Mouse (Mus musculus) kidney, postnatal 25 days (tissue): ENCODE measurements at regions not wholly inside any gene's neighbourhood (a gene's known extent, or its start where the extent isn't known, plus 50 kb on each side); places are given as distances from the start of the nearest gene placed in this dataset.
A peak's percentile ranks its signal among the peaks of the same experiment; 100 is the strongest.

Experiments
- DNase-seq, 2 experiments: peaks; one replicate each; pipeline ENCODE4 v3.0.0; 2021; ENCODE audit warnings: mixed read lengths in 2 of 2

DNA sequence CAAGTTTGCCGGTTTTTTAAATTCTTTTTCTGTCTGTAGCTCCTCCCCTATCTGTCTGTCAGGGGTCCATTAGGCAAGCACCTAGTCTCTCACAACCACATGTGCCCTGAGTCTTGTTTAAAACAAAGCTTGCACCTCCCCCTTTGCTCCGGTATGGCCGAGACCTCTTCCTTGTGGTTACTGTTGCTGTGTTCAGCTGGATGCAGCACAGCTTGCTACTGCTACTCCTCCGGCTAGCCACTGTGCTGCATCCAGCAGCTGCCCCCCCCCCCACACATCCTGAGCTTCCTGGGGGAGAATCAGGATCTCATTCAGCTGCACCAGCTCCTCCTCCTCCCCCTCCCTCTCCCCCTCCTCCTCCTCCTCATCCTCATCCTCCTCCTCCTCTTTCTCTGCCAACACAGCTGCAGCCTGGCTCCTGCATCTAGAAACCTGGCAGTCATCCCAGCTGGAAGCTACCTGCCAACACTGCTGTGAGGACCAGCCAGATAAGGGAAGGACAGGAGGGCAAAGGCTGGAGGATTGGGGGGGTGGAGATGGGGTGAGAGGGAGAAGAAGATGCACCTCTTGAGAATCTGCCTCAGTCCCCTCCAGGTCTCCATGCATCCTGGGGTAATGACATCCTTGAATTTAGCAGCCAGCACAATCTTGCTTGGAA lies 114.8 kb upstream of the Tmem260 start:
- DNase-seq: peak; percentile 49 to 59

- no peak for DNase-seq
Measured at GRCm38 (mm10) chr14:48331623-48332000, 114.3 kb upstream of the Tmem260 start.

- peak; percentile 36 to 65 for DNase-seq
Measured at GRCm38 (mm10) chr14:48332193-48332592, 113.7 kb upstream of the Tmem260 start.

DNA sequence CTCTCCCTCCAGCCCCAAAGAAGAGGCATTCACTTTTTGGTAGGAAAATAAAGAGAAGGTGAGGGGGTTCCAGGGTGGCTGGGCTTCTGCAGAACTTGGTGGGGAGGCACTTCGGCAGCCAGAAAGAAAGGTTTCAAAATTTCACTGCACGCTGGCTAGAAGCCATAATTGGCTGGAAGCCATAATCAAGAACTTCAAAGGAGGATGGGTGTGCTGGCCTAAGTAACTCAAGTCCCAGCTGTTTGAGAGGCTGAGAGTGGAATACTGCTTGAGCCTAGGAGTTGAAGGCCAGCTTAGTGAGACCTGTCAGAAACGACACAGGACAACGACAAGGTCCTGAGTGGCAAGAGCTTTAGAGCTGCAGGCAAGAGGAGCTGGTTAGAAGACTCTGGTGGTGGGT lies 113.3 kb upstream of the Tmem260 start:
- DNase-seq: no peak

DNA sequence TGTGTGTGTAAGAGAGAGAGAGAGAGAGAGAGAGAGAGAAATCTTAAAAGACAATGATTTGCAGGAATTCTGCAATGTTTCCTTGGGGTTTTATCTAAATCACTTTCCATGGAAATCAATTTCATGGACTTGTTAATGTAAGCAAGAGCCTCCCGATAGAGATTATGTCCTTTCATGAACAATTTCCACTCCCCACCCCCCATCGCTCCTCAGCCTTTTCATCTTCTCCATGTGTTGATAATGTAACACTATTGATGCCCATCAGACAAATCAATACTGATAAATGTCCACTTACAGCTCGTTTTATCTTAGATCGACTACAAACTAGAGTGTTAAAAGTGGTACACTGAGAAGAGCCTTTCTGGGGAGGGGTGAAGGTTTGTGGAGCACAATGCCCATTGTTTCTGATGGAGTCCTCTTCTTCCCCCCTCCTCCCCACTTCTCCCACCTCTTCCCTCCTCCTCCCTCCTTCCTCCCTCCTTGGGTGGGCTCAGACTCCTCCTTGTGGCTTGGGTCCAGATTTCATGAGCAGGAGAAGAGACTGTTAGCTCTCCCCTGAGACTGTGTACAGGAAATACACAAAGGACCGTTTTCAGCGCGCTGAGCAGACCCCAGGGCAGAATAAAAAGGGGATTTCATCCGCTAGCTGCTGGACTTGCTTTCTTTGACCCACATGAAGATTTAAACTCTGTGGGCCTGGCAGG lies 111.7 kb upstream of the Tmem260 start:
- DNase-seq: no peak

DNA sequence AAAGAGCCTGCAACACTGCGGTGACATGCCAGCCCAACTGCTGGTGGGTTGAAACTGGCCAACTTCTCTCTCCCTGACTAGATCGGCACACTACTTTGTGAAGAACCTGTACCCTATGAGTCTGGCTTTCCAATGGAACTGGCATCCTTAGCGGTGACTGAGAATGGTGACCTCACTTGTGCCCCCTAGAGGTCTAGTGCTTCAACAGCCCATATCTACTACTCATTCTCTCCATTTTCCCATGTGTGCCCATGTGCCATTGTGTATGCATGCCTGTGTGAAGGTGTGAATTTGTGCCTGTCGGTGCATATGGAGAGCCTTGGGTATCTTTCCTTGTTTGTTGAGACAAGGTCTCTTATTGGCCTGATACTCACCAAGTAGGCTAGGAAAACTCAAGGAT lies 106.5 kb upstream of the Tmem260 start:
- DNase-seq: no peak

GRCm38 (mm10) chr14:48342944-48343343 lies 103.0 kb upstream of the Tmem260 start:
- DNase-seq: no peak

DNA sequence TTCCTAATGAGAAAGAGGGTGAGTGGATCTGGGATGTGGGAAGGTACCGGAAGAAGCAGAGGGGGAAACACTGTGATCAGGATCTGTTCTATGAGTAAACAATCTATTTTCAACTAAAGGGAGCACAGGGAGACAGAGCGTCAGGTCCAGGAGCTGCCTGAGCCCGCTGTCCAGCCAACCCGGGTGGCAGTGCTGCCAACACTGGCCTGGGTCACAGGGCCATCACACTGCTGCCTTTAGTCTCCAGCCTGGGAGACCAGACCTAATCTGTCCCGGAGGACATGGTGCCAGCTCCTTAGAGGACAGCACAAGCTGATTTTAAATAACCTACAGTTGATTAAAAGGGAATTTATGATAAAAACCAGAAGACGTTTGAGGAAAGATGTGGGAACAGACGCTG lies 100.0 kb upstream of the Tmem260 start:
- no peak for DNase-seq

DNA sequence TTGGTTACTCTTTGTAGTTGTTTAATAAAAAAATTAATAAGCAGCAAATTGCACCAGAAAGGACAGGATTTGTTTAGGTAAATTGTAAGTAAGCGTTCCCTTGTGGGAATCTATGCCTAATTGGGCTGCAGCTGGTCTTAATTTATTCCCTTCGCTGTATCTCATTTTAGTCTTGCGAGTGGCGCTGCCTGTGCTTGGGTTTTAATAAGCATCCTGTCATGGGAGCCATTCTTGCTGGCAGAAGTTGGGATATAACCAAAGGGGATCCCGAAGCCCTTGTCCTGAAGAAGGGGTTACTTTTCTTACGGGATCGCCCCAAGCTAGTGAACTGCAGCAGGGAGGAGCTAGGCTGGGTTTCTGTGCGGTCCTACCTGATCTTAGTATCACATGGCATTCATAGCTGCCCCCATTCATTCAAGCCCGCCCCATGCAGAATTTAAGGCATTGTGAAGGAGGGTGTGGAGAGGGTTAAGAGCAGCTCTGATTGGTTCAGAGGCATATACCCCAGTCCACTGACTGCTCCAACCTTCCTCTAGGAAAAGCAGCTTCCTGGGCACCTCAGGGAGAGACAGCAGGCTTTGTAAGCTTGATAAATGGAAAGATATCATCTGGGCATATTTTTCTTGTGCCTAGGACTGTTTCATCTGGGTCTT lies 96.4 kb upstream of the Tmem260 start:
- DNase-seq: no peak

- DNase-seq: no peak
Measured at GRCm38 (mm10) chr14:48351652-48352051, 94.3 kb upstream of the Tmem260 start.

DNA sequence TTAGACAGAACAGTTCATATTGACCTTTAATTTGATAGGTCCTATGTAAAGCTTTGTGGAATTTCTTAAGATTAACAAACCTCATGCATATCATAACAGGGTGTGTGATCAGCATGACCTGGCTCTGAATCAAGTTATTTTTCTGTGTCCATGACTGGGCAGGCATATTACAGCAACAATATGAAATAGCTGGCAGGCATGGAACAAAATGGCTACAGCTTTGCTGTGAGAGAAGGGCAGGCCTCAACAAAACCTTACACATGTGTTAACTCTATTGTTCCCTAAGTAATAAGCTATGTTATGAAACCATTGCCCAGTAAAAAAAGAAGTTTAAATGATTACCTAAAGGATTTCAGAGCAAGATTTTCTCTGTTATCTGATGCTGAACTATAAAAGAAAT lies 93.1 kb upstream of the Tmem260 start:
- DNase-seq: no peak

- DNase-seq: no peak
Measured at GRCm38 (mm10) chr14:48354176-48354575, 91.7 kb upstream of the Tmem260 start.

DNA sequence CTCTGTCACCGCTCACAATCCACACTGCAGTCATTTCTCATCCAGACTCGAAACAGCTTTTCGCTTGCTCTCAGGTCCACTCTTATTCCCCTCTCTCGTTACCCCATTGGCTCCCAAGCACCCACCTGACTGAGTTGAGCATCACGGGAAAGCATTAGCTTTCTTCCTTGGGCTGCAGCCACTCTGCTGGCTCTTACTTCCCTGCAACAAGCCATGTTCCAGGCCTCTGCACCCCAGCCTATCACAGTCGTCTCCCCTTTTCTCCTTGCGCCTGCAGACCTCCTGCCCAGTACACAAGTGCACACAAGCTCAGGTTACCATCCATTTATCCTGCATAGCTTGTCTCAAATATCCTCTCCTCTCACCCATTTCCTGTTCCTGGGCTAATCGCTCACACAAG lies 88.5 kb upstream of the Tmem260 start:
- no peak for DNase-seq

DNA sequence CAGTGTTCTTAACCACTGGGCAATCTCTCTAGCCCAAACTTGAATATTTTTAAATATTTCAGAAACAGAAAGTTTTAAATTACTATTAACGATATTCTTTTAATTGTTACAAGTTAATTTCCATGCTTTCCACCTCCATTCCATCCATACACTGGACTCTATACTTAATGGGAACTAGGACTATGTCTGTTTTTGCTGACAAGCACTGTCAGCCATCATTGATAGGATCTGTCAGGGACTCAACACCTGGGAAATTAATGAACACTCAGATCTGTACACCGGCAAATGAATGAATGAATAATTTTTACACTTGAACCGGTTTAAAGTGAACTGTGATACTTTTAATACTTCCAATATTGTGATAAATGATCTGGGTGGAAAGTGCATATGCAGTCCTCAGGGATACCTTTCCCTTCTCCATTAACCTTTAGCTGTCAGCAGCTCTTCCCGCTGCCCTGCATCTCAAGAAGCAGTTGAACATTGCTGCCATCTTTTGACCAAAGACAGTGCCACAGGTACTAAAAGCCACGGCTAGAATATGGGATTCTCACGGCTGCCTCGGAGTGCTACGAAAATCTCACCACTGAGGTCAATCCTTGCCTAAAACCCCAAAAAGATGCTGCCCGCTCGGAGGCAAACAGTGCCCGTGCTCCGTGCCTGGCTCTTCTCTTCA lies 87.3 kb upstream of the Tmem260 start:
- peak in 1 of 2 experiments; percentile 44 for DNase-seq

GRCm38 (mm10) chr14:48361820-48362219 lies 84.1 kb upstream of the Tmem260 start:
- DNase-seq: no peak

- peak; percentile 72 to 87 for DNase-seq
Measured at GRCm38 (mm10) chr14:48367006-48367405, 78.9 kb upstream of the Tmem260 start.

- peak in 1 of 2 experiments; percentile 20 for DNase-seq
Measured at GRCm38 (mm10) chr14:48370322-48370721, 75.6 kb upstream of the Tmem260 start.

GRCm38 (mm10) chr14:48371766-48372165 lies 74.2 kb upstream of the Tmem260 start:
- no peak for DNase-seq

- no peak for DNase-seq
Measured at GRCm38 (mm10) chr14:48376112-48376511, 69.8 kb upstream of the Tmem260 start.
